Mouse (Mus musculus): Measurements from ENCODE around the gene Cdkl1. TPM values are rescaled to one million over a fixed set of nuclear protein-coding genes. Genes with fewer than 3 reads are reported as not detected.

Cdkl1 gene
- total and polyA plus RNA-seq, 2 experiments from 2014 or later: 26.7 to 28.3 TPM

- H3K4me1 ChIP-seq (ENCODE audit: insufficient read depth, low read length): no peaks in the 10 kb centered on the region
- H3K36me3 ChIP-seq (ENCODE audit: insufficient read depth, low read length): no peaks in the 10 kb centered on the region
- no peak overlapping the region for H3K4me2 ChIP-seq (ENCODE audit: low read depth, low read length)
- H3K9me3 ChIP-seq (ENCODE audit: low read length): no peaks in the 10 kb centered on the region
- no peaks in the 10 kb centered on the region for H3K27me3 ChIP-seq (ENCODE audit: insufficient read depth, low read length)
- H3K9ac ChIP-seq (replicated peaks; ENCODE audit: low read length): no peak overlapping the region
- TF ChIP-seq CTCF (IDR thresholded peaks at IDR 0.05; ENCODE audit: low read depth): no peak
- ATAC-seq (no peak), DNase-seq (ENCODE audit: low spot score) (no peak)
- no peak overlapping the region for H3K27ac ChIP-seq
- 96% methylated on average over 2 of the region's 2 CpGs for WGBS
- no peak overlapping the region for H3K4me3 ChIP-seq (ENCODE audit: low read length)
Observed at GRCm38 (mm10) chr12:69768841-69769240, 22.2 kb downstream of the Cdkl1 start.

GRCm38 (mm10) chr12:69767476-69768258 lies 23.4 kb downstream of the Cdkl1 start:
- Histone ChIP-seq H3K36me3 (ENCODE audit: insufficient read depth, low read length) (no peaks in the 10 kb centered on the region), H3K27ac (no peak overlapping the region), H3K9ac (replicated peaks; ENCODE audit: low read length) (no peak overlapping the region), H3K4me2 (ENCODE audit: low read depth, low read length) (no peak overlapping the region), H3K9me3 (ENCODE audit: low read length) (no peaks in the 10 kb centered on the region), H3K4me3 (ENCODE audit: low read length) (no peak overlapping the region), H3K4me1 (ENCODE audit: insufficient read depth, low read length) (no peaks in the 10 kb centered on the region), H3K27me3 (ENCODE audit: insufficient read depth, low read length) (no peaks in the 10 kb centered on the region)
- ATAC-seq (no peak), DNase-seq (ENCODE audit: low spot score) (no peak)
- no peak for TF ChIP-seq CTCF (IDR thresholded peaks at IDR 0.05; ENCODE audit: low read depth)
- 40% methylated on average over 9 of the region's 9 CpGs for WGBS

- DNase-seq (ENCODE audit: low spot score) (no peak), ATAC-seq (no peak)
- Histone ChIP-seq H3K27me3 (ENCODE audit: insufficient read depth, low read length) (no peaks in the 10 kb centered on the region), H3K9ac (replicated peaks; ENCODE audit: low read length) (no peak overlapping the region), H3K27ac (no peak overlapping the region), H3K4me2 (ENCODE audit: low read depth, low read length) (no peak overlapping the region), H3K36me3 (ENCODE audit: insufficient read depth, low read length) (no peaks in the 10 kb centered on the region), H3K4me3 (ENCODE audit: low read length) (no peak overlapping the region), H3K9me3 (ENCODE audit: low read length) (no peaks in the 10 kb centered on the region), H3K4me1 (ENCODE audit: insufficient read depth, low read length) (no peaks in the 10 kb centered on the region)
- WGBS: 80% methylated on average over 10 of the region's 10 CpGs
- TF ChIP-seq CTCF (IDR thresholded peaks at IDR 0.05; ENCODE audit: low read depth): no peak
Observed at GRCm38 (mm10) chr12:69766185-69766904, 24.7 kb downstream of the Cdkl1 start.

- H3K36me3 ChIP-seq (ENCODE audit: insufficient read depth, low read length): no peaks in the 10 kb centered on the region
- H3K4me1 ChIP-seq (ENCODE audit: insufficient read depth, low read length): no peaks in the 10 kb centered on the region
- no peaks in the 10 kb centered on the region for H3K27me3 ChIP-seq (ENCODE audit: insufficient read depth, low read length)
- H3K27ac ChIP-seq: no peak overlapping the region
- no peak for ATAC-seq
- DNase-seq (ENCODE audit: low spot score): peak; percentile 30
- no peak for TF ChIP-seq CTCF (IDR thresholded peaks at IDR 0.05; ENCODE audit: low read depth)
- no peak overlapping the region for H3K9ac ChIP-seq (replicated peaks; ENCODE audit: low read length)
- no peak overlapping the region for H3K4me2 ChIP-seq (ENCODE audit: low read depth, low read length)
- WGBS: 40% methylated on average over 9 of the region's 9 CpGs
- H3K4me3 ChIP-seq (ENCODE audit: low read length): no peak overlapping the region
- no peaks in the 10 kb centered on the region for H3K9me3 ChIP-seq (ENCODE audit: low read length)
Observed at GRCm38 (mm10) chr12:69765543-69765942, 25.5 kb downstream of the Cdkl1 start.

- ATAC-seq: no peak
- 79% methylated on average over 2 of the region's 2 CpGs for WGBS
Observed at GRCm38 (mm10) chr12:69761603-69762002, 29.5 kb downstream of the Cdkl1 start.

GRCm38 (mm10) chr12:69760743-69761406 lies 30.2 kb downstream of the Cdkl1 start:
- ATAC-seq: 0 out of 2 replicates have a peak, but pooled peaks have one; percentile 35
- Histone ChIP-seq H3K36me3 (ENCODE audit: insufficient read depth, low read length) (no peaks in the 10 kb centered on the region), H3K9ac (replicated peaks; ENCODE audit: low read length) (no peak overlapping the region), H3K4me2 (ENCODE audit: low read depth, low read length) (no peak overlapping the region), H3K4me1 (ENCODE audit: insufficient read depth, low read length) (0 out of 2 replicates have a peak, but pooled peaks cover 5% of the 10 kb centered on the region), H3K9me3 (ENCODE audit: low read length) (no peaks in the 10 kb centered on the region), H3K4me3 (ENCODE audit: low read length) (no peak overlapping the region), H3K27me3 (ENCODE audit: insufficient read depth, low read length) (no peaks in the 10 kb centered on the region), H3K27ac (no peak overlapping the region)
- TF ChIP-seq CTCF (IDR thresholded peaks at IDR 0.05; ENCODE audit: low read depth): no peak
- 77% methylated on average over 20 of the region's 20 CpGs for WGBS
- peak; percentile 16 for DNase-seq (ENCODE audit: low spot score)

More at GRCm38 (mm10) chr12:69761603-69762002, 29.5 kb downstream of the Cdkl1 start:
- no peaks in the 10 kb centered on the region for H3K9me3 ChIP-seq (ENCODE audit: low read length)
- H3K4me2 ChIP-seq (ENCODE audit: low read depth, low read length): no peak overlapping the region
- H3K9ac ChIP-seq (replicated peaks; ENCODE audit: low read length): no peak overlapping the region
- TF ChIP-seq CTCF (IDR thresholded peaks at IDR 0.05; ENCODE audit: low read depth): no peak
- no peak for DNase-seq (ENCODE audit: low spot score)
- H3K36me3 ChIP-seq (ENCODE audit: insufficient read depth, low read length): no peaks in the 10 kb centered on the region
- H3K4me1 ChIP-seq (ENCODE audit: insufficient read depth, low read length): 0 out of 2 replicates have a peak, but pooled peaks cover 5% of the 10 kb centered on the region
- H3K4me3 ChIP-seq (ENCODE audit: low read length): no peak overlapping the region
- no peak overlapping the region for H3K27ac ChIP-seq
- no peaks in the 10 kb centered on the region for H3K27me3 ChIP-seq (ENCODE audit: insufficient read depth, low read length)
